Mouse (Mus musculus): ENCODE data around the gene Trex1.

Gene Trex1

DNA sequence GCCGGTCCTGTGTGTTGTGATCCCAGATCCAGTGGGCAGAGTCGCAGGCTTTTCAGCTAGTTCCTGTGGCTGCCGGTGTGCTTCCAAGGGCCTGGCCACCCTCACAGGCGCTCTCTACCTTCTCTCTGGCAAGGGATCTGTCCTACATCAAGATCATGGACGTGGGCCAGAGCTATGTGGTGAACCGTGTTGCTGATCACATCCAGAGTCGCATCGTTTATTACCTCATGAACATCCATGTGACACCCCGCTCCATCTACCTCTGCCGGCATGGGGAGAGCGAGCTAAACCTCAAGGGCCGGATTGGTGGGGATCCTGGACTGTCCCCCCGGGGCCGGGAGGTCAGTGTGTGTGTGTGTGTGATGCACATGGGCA lies 49.2 kb downstream of the Trex1 start:
- DNase-seq (ENCODE audit: low read depth): no peak

DNA sequence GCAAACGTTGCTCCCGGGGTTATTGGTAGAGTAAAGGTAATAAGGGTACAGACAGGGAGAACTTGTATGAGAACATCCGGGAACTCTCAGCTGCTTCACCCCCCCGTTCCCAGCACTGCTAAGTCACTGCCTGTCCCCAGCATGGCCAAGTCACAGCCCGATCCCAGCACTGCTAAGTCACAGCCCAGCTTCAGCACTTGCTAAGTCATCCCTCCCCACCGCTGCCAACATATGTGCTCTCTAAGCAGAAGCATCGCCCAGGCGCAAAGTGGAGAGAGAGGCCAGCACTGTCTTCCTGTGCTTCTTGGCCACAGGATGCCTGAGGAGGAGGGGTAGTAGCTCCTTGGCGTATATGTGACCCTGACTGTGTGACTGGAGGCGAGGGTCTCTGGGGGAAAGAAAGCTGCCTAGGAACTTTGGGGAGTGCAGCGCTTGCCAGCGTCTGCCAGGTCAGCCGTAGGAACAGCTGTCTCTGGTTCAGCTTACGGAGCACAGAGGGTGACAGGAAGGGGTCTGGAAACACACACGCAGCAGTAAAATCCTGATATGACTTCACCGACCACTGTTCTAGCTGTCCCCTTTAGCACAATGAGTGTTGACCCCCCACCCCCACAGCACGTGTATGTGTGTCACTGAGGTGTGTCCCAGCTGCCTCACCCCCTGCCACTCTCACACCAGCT lies 49.8 kb downstream of the Trex1 start:
- DNase-seq (ENCODE audit: low read depth): no peak

DNA sequence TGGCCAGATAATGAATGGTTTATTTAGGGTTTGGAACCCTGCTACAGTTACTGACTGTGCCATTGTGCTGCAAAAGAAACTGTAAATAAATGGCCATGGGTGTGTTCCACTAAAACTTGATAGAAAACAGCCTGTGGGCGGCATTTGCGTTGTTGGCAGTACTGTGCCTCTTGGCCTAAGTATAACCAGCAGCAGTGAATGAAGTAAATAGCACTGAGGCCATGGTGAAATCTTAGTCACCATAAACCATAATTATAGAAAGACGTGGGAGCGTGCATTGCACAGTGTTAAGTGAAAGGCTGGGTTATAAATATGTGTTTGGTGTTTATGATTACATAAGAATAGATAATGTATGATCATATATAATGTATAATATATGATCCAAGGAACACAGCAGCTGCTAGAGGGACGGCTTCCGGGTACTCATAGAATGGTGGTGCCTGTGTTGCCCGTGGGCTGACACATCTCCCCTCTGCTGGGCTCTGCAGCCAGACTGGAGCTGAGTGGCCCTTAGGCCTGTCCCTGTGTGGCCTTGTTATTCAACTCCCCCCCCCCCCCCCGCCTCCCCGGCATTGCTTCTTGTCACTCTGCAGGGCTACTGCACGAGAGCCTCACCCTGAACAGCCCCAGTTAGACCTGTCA lies 50.4 kb downstream of the Trex1 start:
- no peak for DNase-seq (ENCODE audit: low read depth)

DNA sequence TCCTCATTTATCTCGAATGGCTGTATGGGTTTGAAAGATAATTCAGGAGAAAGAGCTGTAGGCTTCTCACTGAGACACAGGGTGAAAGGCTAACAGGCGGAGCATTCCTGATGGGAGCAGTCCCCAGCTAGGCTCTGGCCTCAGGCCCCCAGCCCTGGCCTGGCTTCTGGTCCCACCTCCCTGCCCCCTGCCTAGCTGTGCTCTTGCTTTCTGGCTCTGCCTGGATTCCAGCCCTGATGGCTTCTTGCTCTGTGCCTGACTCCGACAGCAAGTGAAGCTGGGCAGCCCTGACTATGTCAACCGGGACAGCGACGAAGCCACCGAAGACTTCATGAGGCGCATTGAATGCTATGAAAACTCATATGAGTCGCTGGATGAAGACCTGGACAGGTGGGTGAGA lies 51.5 kb downstream of the Trex1 start:
- no peak for DNase-seq (ENCODE audit: low read depth)

Measured in c-Kit-positive CD71-positive TER-119-negative erythroid progenitor cells, embryonic 14.5 days (primary cell).